Mouse (Mus musculus): ENCODE measurements around the gene Ciao2b.

GRCm38 (mm10) chr8:104632486-104632885 is 9.3 kb downstream of the Ciao2b start:
- TF ChIP-seq MAFK (IDR thresholded peaks at IDR 0.05; ENCODE audit: insufficient read depth, low read depth, low read length) (no peak), ZNF384 (IDR thresholded peaks at IDR 0.05; ENCODE audit: low read depth, low read length) (no peak)

All from ES-E14 (cell line).